Mouse (Mus musculus): ENCODE results near the gene Mtmr3. TPM values are rescaled to one million over a fixed set of nuclear protein-coding genes. Genes with fewer than 3 reads are reported as not detected.

Gene Mtmr3
- polyA plus RNA-seq, 1 experiment from 2014 or later: 25.6 TPM

GRCm38 (mm10) chr11:4476184-4476697, 118.4 kb downstream of the Mtmr3 start:
- no peaks in the 10 kb centered on the region for H3K9me3 ChIP-seq (ENCODE audit: control insufficient read depth, low read length)
- H3K36me3 ChIP-seq (ENCODE audit: control insufficient read depth, insufficient read depth, low read length): peaks cover 4% of the 10 kb centered on the region
- no peak overlapping the region for H3K9ac ChIP-seq (ENCODE audit: low read depth, low read length)
- ATAC-seq (replicated peaks; ENCODE audit: low FRiP score) (no peak), DNase-seq (ENCODE audit: low spot score) (no peak)
- 86% methylated on average over 4 of the region's 4 CpGs for WGBS
- H3K27ac ChIP-seq (ENCODE audit: low read depth, low read length): no peak overlapping the region
- no peaks in the 10 kb centered on the region for H3K27me3 ChIP-seq (replicated peaks; ENCODE audit: control insufficient read depth, insufficient read depth, low read length)
- H3K4me3 ChIP-seq (ENCODE audit: low read depth, low read length): no peak overlapping the region
- H3K4me1 ChIP-seq (replicated peaks; ENCODE audit: control insufficient read depth, insufficient read depth, low read length): no peaks in the 10 kb centered on the region
- no peak overlapping the region for H3K4me2 ChIP-seq

DNA sequence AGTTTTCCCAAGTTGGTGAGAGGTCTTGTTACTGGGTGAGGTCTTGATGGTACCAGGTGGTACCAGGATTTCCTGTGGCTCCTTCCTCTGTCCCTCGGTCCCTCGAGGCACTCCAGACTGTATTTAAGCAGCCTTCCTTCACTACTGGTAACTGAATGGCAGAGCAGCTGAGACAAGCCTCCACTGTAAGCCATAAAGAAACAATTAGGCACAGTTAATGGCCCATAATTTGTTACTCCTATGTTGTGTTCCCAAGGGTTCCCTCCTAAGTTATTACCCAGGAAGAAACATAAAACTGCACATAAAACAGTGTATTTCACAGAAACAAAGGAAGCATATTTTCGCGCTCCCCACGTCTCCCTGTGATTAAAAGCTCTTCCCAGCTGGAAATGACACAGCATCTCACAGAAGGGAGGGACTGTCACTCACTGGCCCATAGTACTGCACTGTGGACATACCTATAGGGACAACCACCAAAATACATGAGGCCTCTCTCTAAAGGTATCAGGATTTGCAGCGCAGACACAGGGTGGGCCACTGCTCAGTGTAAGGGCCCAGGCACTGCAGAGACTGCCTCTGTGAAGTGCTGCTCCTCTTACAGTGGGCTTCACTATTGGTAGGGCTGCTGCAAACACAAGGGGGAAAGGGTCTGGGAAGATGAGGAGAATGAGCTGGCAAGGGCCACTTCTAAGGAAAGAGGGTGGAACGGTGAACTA, 122.0 kb downstream of the Mtmr3 start:
- 77% methylated on average over 7 of the region's 7 CpGs for WGBS
- Histone ChIP-seq H3K9me3 (ENCODE audit: control insufficient read depth, low read length) (no peaks in the 10 kb centered on the region), H3K27me3 (replicated peaks; ENCODE audit: control insufficient read depth, insufficient read depth, low read length) (no peaks in the 10 kb centered on the region), H3K4me1 (replicated peaks; ENCODE audit: control insufficient read depth, insufficient read depth, low read length) (no peaks in the 10 kb centered on the region), H3K27ac (ENCODE audit: low read depth, low read length) (no peak overlapping the region), H3K4me3 (ENCODE audit: low read depth, low read length) (no peak overlapping the region), H3K36me3 (ENCODE audit: control insufficient read depth, insufficient read depth, low read length) (no peaks in the 10 kb centered on the region), H3K9ac (ENCODE audit: low read depth, low read length) (no peak overlapping the region), H3K4me2 (no peak overlapping the region)
- DNase-seq (ENCODE audit: low spot score): no peak
- ATAC-seq (replicated peaks; ENCODE audit: low FRiP score): no peak

GRCm38 (mm10) chr11:4471734-4472133, 122.9 kb downstream of the Mtmr3 start:
- H3K9ac ChIP-seq (ENCODE audit: low read depth, low read length): no peak overlapping the region

GRCm38 (mm10) chr11:4471251-4471650, 123.4 kb downstream of the Mtmr3 start:
- Histone ChIP-seq H3K36me3 (ENCODE audit: control insufficient read depth, insufficient read depth, low read length) (no peaks in the 10 kb centered on the region), H3K4me3 (ENCODE audit: low read depth, low read length) (no peak overlapping the region), H3K27ac (ENCODE audit: low read depth, low read length) (no peak overlapping the region), H3K9me3 (ENCODE audit: control insufficient read depth, low read length) (no peaks in the 10 kb centered on the region), H3K9ac (ENCODE audit: low read depth, low read length) (no peak overlapping the region), H3K4me1 (replicated peaks; ENCODE audit: control insufficient read depth, insufficient read depth, low read length) (no peaks in the 10 kb centered on the region), H3K4me2 (no peak overlapping the region), H3K27me3 (replicated peaks; ENCODE audit: control insufficient read depth, insufficient read depth, low read length) (no peaks in the 10 kb centered on the region)
- no peak for ATAC-seq (replicated peaks; ENCODE audit: low FRiP score)
- DNase-seq (ENCODE audit: low spot score): no peak

More at GRCm38 (mm10) chr11:4471734-4472133, 122.9 kb downstream of the Mtmr3 start:
- ATAC-seq (replicated peaks; ENCODE audit: low FRiP score) (no peak), DNase-seq (ENCODE audit: low spot score) (no peak)
- 83% methylated on average over 5 of the region's 5 CpGs for WGBS
- no peak overlapping the region for H3K4me3 ChIP-seq (ENCODE audit: low read depth, low read length)
- H3K36me3 ChIP-seq (ENCODE audit: control insufficient read depth, insufficient read depth, low read length): no peaks in the 10 kb centered on the region
- no peaks in the 10 kb centered on the region for H3K27me3 ChIP-seq (replicated peaks; ENCODE audit: control insufficient read depth, insufficient read depth, low read length)
- no peak overlapping the region for H3K4me2 ChIP-seq
- H3K4me1 ChIP-seq (replicated peaks; ENCODE audit: control insufficient read depth, insufficient read depth, low read length): no peaks in the 10 kb centered on the region
- H3K9me3 ChIP-seq (ENCODE audit: control insufficient read depth, low read length): no peaks in the 10 kb centered on the region
- no peak overlapping the region for H3K27ac ChIP-seq (ENCODE audit: low read depth, low read length)

DNA sequence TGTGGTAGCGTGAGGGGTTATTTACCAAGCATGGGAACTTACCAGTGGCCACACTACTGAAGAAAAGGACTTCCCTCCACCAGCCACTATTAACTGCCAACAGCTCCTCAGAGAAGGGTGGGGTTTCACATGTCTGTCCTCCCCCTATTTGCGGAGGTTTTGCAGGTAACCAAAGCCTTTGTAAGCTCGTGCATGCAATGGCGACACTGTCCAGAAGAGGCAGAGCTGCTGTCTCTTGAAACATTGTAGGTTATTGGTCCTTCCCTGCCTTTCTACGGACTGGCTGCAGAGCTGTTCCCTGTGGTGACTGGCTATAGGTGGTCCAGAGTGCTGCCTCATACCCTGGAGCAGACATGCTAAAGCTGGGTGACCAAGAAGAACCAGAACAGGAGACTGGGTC, 125.6 kb downstream of the Mtmr3 start:
- Histone ChIP-seq H3K4me2 (no peak overlapping the region), H3K36me3 (ENCODE audit: control insufficient read depth, insufficient read depth, low read length) (no peaks in the 10 kb centered on the region), H3K9ac (ENCODE audit: low read depth, low read length) (no peak overlapping the region), H3K27me3 (replicated peaks; ENCODE audit: control insufficient read depth, insufficient read depth, low read length) (no peaks in the 10 kb centered on the region), H3K4me1 (replicated peaks; ENCODE audit: control insufficient read depth, insufficient read depth, low read length) (no peaks in the 10 kb centered on the region; the same call in 1 of the 2 replicates), H3K9me3 (ENCODE audit: control insufficient read depth, low read length) (no peaks in the 10 kb centered on the region), H3K4me3 (ENCODE audit: low read depth, low read length) (no peak overlapping the region), H3K27ac (ENCODE audit: low read depth, low read length) (no peak overlapping the region)
- DNase-seq (ENCODE audit: low spot score): no peak
- no peak for ATAC-seq (replicated peaks; ENCODE audit: low FRiP score)
- WGBS: 64% methylated on average over 5 of the region's 5 CpGs

DNA sequence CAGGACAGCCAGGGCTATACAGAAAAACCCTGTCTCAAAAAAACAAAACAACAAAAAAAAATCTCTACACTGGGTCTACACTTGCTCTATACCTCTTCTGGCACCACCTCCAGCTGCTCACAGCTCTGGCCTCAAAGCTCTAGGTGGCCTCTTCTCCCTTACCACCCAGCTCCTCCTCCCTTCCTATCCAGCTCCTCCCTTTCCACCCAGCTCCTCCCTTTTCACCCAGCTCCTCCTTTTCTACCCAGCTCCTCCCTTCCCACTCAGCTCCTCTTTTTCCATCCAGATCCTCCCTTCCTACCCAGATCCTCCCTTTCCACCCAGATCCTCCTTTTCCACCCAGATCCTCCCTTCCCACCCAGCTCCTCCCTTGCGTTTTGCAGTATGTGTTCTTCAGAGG, 127.2 kb downstream of the Mtmr3 start:
- H3K4me1 ChIP-seq (replicated peaks; ENCODE audit: control insufficient read depth, insufficient read depth, low read length): no peaks in the 10 kb centered on the region; the same call in 1 of the 2 replicates
- DNase-seq (ENCODE audit: low spot score) (no peak), ATAC-seq (replicated peaks; ENCODE audit: low FRiP score) (no peak)
- H3K9me3 ChIP-seq (ENCODE audit: control insufficient read depth, low read length): no peaks in the 10 kb centered on the region
- H3K27me3 ChIP-seq (replicated peaks; ENCODE audit: control insufficient read depth, insufficient read depth, low read length): no peaks in the 10 kb centered on the region; the same call in 1 of the 2 replicates
- no peaks in the 10 kb centered on the region for H3K36me3 ChIP-seq (ENCODE audit: control insufficient read depth, insufficient read depth, low read length)
- H3K9ac ChIP-seq (ENCODE audit: low read depth, low read length): no peak overlapping the region
- no peak overlapping the region for H3K4me2 ChIP-seq
- H3K27ac ChIP-seq (ENCODE audit: low read depth, low read length): no peak overlapping the region
- H3K4me3 ChIP-seq (ENCODE audit: low read depth, low read length): no peak overlapping the region
- 83% methylated on average over 1 of the region's 1 CpGs for WGBS

DNA sequence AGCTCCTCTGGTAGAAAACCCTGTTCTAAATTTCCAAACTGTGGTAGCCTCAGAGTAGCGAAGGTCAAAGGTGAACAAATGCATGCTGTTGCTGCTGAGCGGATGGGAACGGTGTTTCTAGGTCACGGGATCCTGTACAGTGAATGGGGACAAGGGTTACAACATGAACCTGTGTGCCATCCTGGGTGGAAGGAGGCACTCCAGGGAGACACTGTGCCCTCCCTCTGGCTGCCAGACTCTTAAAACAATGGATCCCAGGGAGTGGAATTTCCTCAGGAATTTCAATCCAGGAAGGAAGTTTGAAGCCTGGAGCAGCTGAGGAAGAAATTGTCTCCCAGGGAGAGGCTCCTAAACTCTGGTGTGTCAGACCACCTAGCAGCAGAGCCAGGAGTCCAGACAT, 128.5 kb downstream of the Mtmr3 start:
- H3K9me3 ChIP-seq (ENCODE audit: control insufficient read depth, low read length): no peaks in the 10 kb centered on the region
- WGBS: 60% methylated on average over 4 of the region's 4 CpGs
- DNase-seq (ENCODE audit: low spot score): no peak
- no peaks in the 10 kb centered on the region for H3K36me3 ChIP-seq (ENCODE audit: control insufficient read depth, insufficient read depth, low read length)
- H3K27me3 ChIP-seq (replicated peaks; ENCODE audit: control insufficient read depth, insufficient read depth, low read length): no peaks in the 10 kb centered on the region; the same call in 1 of the 2 replicates
- no peak overlapping the region for H3K4me3 ChIP-seq (ENCODE audit: low read depth, low read length)
- H3K9ac ChIP-seq (ENCODE audit: low read depth, low read length): no peak overlapping the region
- H3K27ac ChIP-seq (ENCODE audit: low read depth, low read length): no peak overlapping the region
- no peaks in the 10 kb centered on the region; the same call in 1 of the 2 replicates for H3K4me1 ChIP-seq (replicated peaks; ENCODE audit: control insufficient read depth, insufficient read depth, low read length)
- ATAC-seq (replicated peaks; ENCODE audit: low FRiP score): no peak
- H3K4me2 ChIP-seq: no peak overlapping the region

- H3K4me1 ChIP-seq (replicated peaks; ENCODE audit: control insufficient read depth, insufficient read depth, low read length): no peaks in the 10 kb centered on the region; the same call in 1 of the 2 replicates
- H3K4me2 ChIP-seq: no peak overlapping the region
- no peak overlapping the region for H3K9ac ChIP-seq (ENCODE audit: low read depth, low read length)
- 91% methylated on average over 4 of the region's 4 CpGs for WGBS
- ATAC-seq (replicated peaks; ENCODE audit: low FRiP score) (no peak), DNase-seq (ENCODE audit: low spot score) (no peak)
- H3K4me3 ChIP-seq (ENCODE audit: low read depth, low read length): no peak overlapping the region
- no peaks in the 10 kb centered on the region for H3K9me3 ChIP-seq (ENCODE audit: control insufficient read depth, low read length)
- H3K27me3 ChIP-seq (replicated peaks; ENCODE audit: control insufficient read depth, insufficient read depth, low read length): no peaks in the 10 kb centered on the region; the same call in 1 of the 2 replicates
- no peak overlapping the region for H3K27ac ChIP-seq (ENCODE audit: low read depth, low read length)
- no peaks in the 10 kb centered on the region for H3K36me3 ChIP-seq (ENCODE audit: control insufficient read depth, insufficient read depth, low read length)
Observed at GRCm38 (mm10) chr11:4464616-4465015, 130.0 kb downstream of the Mtmr3 start.

DNA sequence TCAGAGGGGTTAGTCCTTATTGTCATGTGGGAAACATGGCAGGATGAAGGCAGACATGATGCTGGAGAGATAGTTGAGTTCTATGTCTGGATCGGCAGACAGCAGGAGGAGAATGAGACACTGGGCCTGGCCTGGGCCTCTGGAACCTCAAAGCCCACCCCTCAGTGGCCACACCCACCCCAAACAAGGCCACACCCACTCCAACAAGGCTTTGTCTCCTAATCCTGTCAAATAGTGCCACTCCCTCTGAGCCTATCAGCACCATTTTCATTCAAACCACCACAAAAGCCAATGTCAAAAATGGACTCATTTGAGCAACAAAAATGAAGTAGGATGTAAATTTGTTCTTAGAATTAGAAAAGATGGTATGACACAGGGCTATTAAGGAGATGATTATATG, 130.5 kb downstream of the Mtmr3 start:
- Histone ChIP-seq H3K4me1 (replicated peaks; ENCODE audit: control insufficient read depth, insufficient read depth, low read length) (no peaks in the 10 kb centered on the region; the same call in 1 of the 2 replicates), H3K9me3 (ENCODE audit: control insufficient read depth, low read length) (no peaks in the 10 kb centered on the region), H3K27me3 (replicated peaks; ENCODE audit: control insufficient read depth, insufficient read depth, low read length) (no peaks in the 10 kb centered on the region; the same call in 1 of the 2 replicates), H3K4me3 (ENCODE audit: low read depth, low read length) (no peak overlapping the region), H3K4me2 (no peak overlapping the region), H3K27ac (ENCODE audit: low read depth, low read length) (no peak overlapping the region), H3K36me3 (ENCODE audit: control insufficient read depth, insufficient read depth, low read length) (no peaks in the 10 kb centered on the region), H3K9ac (ENCODE audit: low read depth, low read length) (no peak overlapping the region)
- DNase-seq (ENCODE audit: low spot score) (no peak), ATAC-seq (replicated peaks; ENCODE audit: low FRiP score) (no peak)
- 81% methylated on average over 1 of the region's 1 CpGs for whole genome bisulfite sequencing

Data from liver, embryonic 11.5 days (tissue).